Mouse (Mus musculus): ENCODE data around the gene Cdip1.

DNA sequence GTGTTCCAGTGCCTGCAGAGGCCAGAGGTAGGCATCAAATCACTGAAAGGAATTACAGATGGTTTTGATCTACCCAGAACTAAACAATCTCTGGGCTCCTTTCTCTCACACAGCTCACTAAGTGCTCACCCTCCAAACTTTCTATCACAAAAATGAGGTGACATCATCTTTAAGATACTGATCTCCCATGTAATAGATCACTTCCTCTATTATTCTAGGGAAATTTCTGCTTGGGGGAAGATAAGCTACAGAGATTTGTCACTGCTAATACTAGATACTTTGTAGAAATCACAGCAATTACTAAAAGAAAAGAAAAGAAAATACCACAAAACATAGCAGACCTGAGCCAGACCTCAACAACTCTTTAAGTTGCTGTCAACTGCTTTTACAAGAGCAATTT, 7.6 kb downstream of the Cdip1 start:
- TF ChIP-seq CTCF (IDR thresholded peaks at IDR 0.05; ENCODE audit: low read depth) (no peak), EP300 (IDR thresholded peaks at IDR 0.05; ENCODE audit: low read depth) (no peak)
